Mouse (Mus musculus) forebrain, embryonic 12.5 days (tissue): ENCODE measurements around the gene Spock3. TPM values are rescaled to one million over a fixed set of nuclear protein-coding genes. Genes with fewer than 3 reads are reported as not detected.
"Not testable (repeated sequence)": the region's sequence is repeated elsewhere in the genome, so short reads cannot be mapped to it uniquely, and the experiment has no call there.

Experiments used
- ATAC-seq: fragments of 200-750 bp; cut with Nextera tagmentation; 2 replicates; pipeline ENCODE4 v1.8.0; 2017; ENCODE audit warnings: moderate TSS enrichment; ENCODE audit not compliant: low FRiP score
- H3K27ac ChIP-seq: fragments of 300-500 bp; sonication (generic); 2 replicates; pipeline ENCODE4 v1.5.1; 2016; ENCODE audit warnings: mild to moderate bottlenecking
- H3K27me3 ChIP-seq: fragments of 300-500 bp; sonication (generic); 2 replicates; pipeline ENCODE4 v1.6.1; 2016; ENCODE audit warnings: mild to moderate bottlenecking
- H3K36me3 ChIP-seq: fragments of 300-500 bp; sonication (generic); replicated peaks from 2 replicates; pipeline ENCODE4 v1.6.1; 2016; ENCODE audit warnings: mild to moderate bottlenecking
- H3K4me1 ChIP-seq: fragments of 300-500 bp; sonication (generic); 2 replicates; pipeline ENCODE4 v1.6.1; 2016
- H3K4me2 ChIP-seq: fragments of 300-500 bp; sonication (generic); 2 replicates; pipeline ENCODE4 v1.6.1; 2016; ENCODE audit warnings: mild to moderate bottlenecking, moderate library complexity
- H3K4me3 ChIP-seq: fragments of 300-500 bp; sonication (generic); replicated peaks from 2 replicates; pipeline ENCODE4 v1.5.1; 2016; ENCODE audit warnings: mild to moderate bottlenecking
- H3K9ac ChIP-seq: fragments of 300-500 bp; sonication (generic); 2 replicates; pipeline ENCODE4 v1.6.1; 2016; ENCODE audit warnings: mild to moderate bottlenecking
- H3K9me3 ChIP-seq: fragments of 300-500 bp; sonication (generic); 2 replicates; pipeline ENCODE4 v1.6.1; 2016
- WGBS: fragments of 180-500 bp; shearing (Covaris S2); methylation state at CpG from one replicate; pipeline ENCODE4 v1.1.7; 2016; 5-methylcytosine and 5-hydroxymethylcytosine counted together
- polyA plus RNA-seq: library from polyadenylated mRNA; unstranded; fragments of >200 nt; fragmentation: Nextera tagmentation; extraction: Ambion mirVana; gene quantifications from 2 replicates; pipeline ENCODE4 v1.2.1, GENCODE M21; 2016

Spock3 gene
- polyA plus RNA-seq = 8.7 and 9.0 TPM in 2 replicates

GRCm38 (mm10) chr8:62950709-62951108, at the start of gene Spock3:
Gene Spock3 (plus strand): TSS chr8:62951009.
- no peak for ATAC-seq
- Histone ChIP-seq H3K4me2 (peak within 1 kb of the TSS; percentile 92), H3K9ac (peak within 1 kb of the TSS; percentile 64), H3K27ac (no peak within 1 kb of the TSS; the same call in 1 of the 2 replicates), H3K4me1 (peaks cover 4% of the 10 kb centered on the region; the same call in 1 of the 2 replicates), H3K36me3 (no peaks in the 10 kb centered on the region), H3K9me3 (no peaks in the 10 kb centered on the region), H3K27me3 (no peaks in the 10 kb centered on the region), H3K4me3 (peak within 1 kb of the TSS; percentile 58)
- 39% methylated on average over 2 of the region's 2 CpGs for WGBS

GRCm38 (mm10) chr8:62951173-62952134, 645 bp downstream of the Spock3 start:
- Histone ChIP-seq H3K9me3 (no peaks in the 10 kb centered on the region), H3K27ac (no peak overlapping the region; the same call in 1 of the 2 replicates), H3K4me3 (peak overlapping the region; percentile 58), H3K9ac (peak overlapping the region; percentile 64), H3K4me2 (peak overlapping the region; percentile 92), H3K27me3 (no peaks in the 10 kb centered on the region), H3K4me1 (peaks cover 4% of the 10 kb centered on the region; the same call in 1 of the 2 replicates), H3K36me3 (no peaks in the 10 kb centered on the region)
- WGBS = under 1% methylated on average over 49 of the region's 50 CpGs
- ATAC-seq = peak; percentile 93

GRCm38 (mm10) chr8:62952481-62952880, 1.7 kb downstream of the Spock3 start:
- no peak overlapping the region for H3K9ac ChIP-seq
- WGBS = 8% methylated on average over 3 of the region's 3 CpGs
- peak; percentile 28; the same call in 1 of the 2 replicates for ATAC-seq

DNA sequence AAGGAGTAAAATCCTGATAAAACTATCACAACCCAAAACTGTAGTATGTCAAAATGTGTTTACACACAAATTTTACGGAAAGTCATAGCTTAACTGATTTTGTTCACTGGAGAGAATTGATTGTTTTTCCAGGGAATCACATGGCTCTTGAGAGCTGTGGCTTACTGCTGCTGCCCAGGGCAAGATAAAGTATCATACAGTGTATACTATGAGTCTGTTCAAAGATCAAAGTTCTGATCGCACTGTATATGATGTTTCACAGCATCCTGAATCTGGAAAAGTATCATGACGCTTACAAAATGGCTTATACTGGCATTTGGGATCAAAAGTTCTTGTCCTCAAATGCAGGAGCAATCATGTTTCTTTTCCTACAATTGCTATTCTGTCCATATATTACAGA, 11.8 kb downstream of the Spock3 start:
- Histone ChIP-seq H3K9ac (no peak overlapping the region), H3K4me1 (no peaks in the 10 kb centered on the region), H3K36me3 (no peaks in the 10 kb centered on the region), H3K27me3 (no peaks in the 10 kb centered on the region), H3K27ac (no peak overlapping the region), H3K4me2 (no peak overlapping the region), H3K9me3 (no peaks in the 10 kb centered on the region), H3K4me3 (no peak overlapping the region)
- 97% methylated on average over 3 of the region's 3 CpGs for WGBS
- no peak for ATAC-seq

More at GRCm38 (mm10) chr8:62952481-62952880, 1.7 kb downstream of the Spock3 start:
- H3K4me2 ChIP-seq = peak overlapping the region; percentile 92
- H3K9me3 ChIP-seq = no peaks in the 10 kb centered on the region
- no peak overlapping the region for H3K27ac ChIP-seq
- H3K27me3 ChIP-seq = no peaks in the 10 kb centered on the region
- H3K36me3 ChIP-seq = no peaks in the 10 kb centered on the region
- peaks cover 4% of the 10 kb centered on the region; the same call in 1 of the 2 replicates for H3K4me1 ChIP-seq
- H3K4me3 ChIP-seq = peak overlapping the region; percentile 58

GRCm38 (mm10) chr8:62969802-62970372, 19.1 kb downstream of the Spock3 start:
- H3K9me3 ChIP-seq = no peaks in the 10 kb centered on the region
- no peaks in the 10 kb centered on the region for H3K4me1 ChIP-seq
- WGBS = 66% methylated on average over 2 of the region's 2 CpGs
- no peak for ATAC-seq
- H3K4me3 ChIP-seq = no peak overlapping the region
- no peaks in the 10 kb centered on the region for H3K36me3 ChIP-seq
- no peaks in the 10 kb centered on the region for H3K27me3 ChIP-seq
- H3K4me2 ChIP-seq = no peak overlapping the region
- no peak overlapping the region for H3K9ac ChIP-seq
- no peak overlapping the region for H3K27ac ChIP-seq

DNA sequence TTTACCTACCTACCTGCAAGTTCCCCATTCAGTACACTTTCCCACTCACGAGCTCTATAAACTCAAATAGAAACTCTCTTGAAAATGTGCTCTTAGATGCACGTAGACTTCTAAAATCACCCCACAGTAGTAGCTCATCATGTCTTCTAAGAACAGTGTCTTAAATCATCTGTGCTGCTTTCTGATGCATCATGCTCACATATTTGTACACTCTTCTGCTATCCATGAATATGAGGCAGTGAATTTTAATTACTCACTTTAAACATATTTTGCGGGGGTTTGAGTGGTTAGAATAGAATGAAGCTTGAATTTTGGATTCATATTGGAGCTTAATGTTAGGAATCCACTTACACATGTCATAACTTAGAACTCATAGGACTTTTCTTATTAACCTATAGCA, 138.2 kb downstream of the Spock3 start:
- Histone ChIP-seq H3K4me1 (no peaks in the 10 kb centered on the region), H3K4me3 (no peak overlapping the region), H3K27ac (no peak overlapping the region), H3K4me2 (no peak overlapping the region), H3K27me3 (no peaks in the 10 kb centered on the region), H3K9me3 (no peaks in the 10 kb centered on the region), H3K9ac (no peak overlapping the region), H3K36me3 (no peaks in the 10 kb centered on the region)
- no peak for ATAC-seq
- 78% methylated on average over 3 of the region's 3 CpGs for WGBS

DNA sequence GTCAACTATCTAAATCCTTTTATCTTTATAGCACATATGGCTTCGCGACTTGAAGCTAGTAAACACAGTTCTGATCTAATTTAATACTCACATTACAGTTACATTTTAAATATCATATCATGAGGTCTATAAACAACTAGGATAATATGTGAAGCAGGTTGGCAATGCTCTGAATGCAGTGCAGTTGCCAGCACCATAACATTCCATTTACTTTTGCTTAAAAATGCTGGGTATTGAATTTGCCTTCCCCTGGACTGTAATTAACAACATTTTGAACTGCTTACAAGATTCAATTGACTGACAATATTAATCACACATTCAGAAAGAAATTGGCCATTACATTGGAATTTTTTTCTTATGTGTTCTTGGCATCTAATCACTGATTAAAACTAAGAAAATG, 147.4 kb downstream of the Spock3 start:
- Histone ChIP-seq H3K9me3 (no peaks in the 10 kb centered on the region), H3K36me3 (no peaks in the 10 kb centered on the region), H3K27me3 (no peaks in the 10 kb centered on the region), H3K4me3 (no peak overlapping the region), H3K9ac (no peak overlapping the region), H3K4me1 (no peaks in the 10 kb centered on the region), H3K27ac (no peak overlapping the region), H3K4me2 (no peak overlapping the region)
- 94% methylated on average over 2 of the region's 2 CpGs for WGBS
- ATAC-seq = no peak

GRCm38 (mm10) chr8:63109761-63110160, 159.0 kb downstream of the Spock3 start:
- Histone ChIP-seq H3K4me1 (no peaks in the 10 kb centered on the region), H3K4me3 (no peak overlapping the region), H3K36me3 (no peaks in the 10 kb centered on the region), H3K9me3 (no peaks in the 10 kb centered on the region), H3K9ac (no peak overlapping the region), H3K4me2 (no peak overlapping the region), H3K27me3 (no peaks in the 10 kb centered on the region), H3K27ac (no peak overlapping the region)
- no peak for ATAC-seq
- WGBS = 47% methylated on average over 1 of the region's 1 CpGs

DNA sequence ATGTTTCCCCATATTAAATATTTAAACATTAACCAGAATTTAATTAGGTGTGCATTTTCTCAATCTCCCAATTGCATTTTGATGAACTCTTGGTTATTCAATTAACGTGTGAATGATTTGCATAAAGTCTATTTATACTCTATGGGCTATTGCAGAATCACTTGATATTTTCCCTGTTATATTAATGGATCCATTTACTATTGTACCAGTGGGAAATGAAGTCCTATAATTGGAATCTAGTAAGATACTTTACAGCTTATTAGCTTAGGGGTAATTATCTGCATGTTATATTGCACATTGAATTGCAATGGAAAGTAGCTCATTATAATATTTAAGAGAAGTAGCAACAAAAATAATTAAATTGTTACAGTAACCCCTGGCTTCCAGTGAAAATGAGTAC, 162.1 kb downstream of the Spock3 start:
- 68% methylated on average over 1 of the region's 1 CpGs for WGBS

GRCm38 (mm10) chr8:63120508-63120907, 169.7 kb downstream of the Spock3 start:
- Histone ChIP-seq H3K27me3 (no peaks in the 10 kb centered on the region), H3K36me3 (no peaks in the 10 kb centered on the region), H3K4me2 (no peak overlapping the region), H3K4me1 (no peaks in the 10 kb centered on the region), H3K27ac (no peak overlapping the region), H3K9me3 (no peaks in the 10 kb centered on the region), H3K9ac (no peak overlapping the region), H3K4me3 (no peak overlapping the region)
- WGBS = 57% methylated on average over 2 of the region's 2 CpGs
- ATAC-seq = peak; percentile 39; the same call in 1 of the 2 replicates

More for the DNA sequence above, 162.1 kb downstream of the Spock3 start:
- Histone ChIP-seq H3K4me2 (no peak overlapping the region), H3K4me3 (no peak overlapping the region), H3K27me3 (no peaks in the 10 kb centered on the region), H3K4me1 (no peaks in the 10 kb centered on the region), H3K9ac (no peak overlapping the region), H3K9me3 (no peaks in the 10 kb centered on the region), H3K27ac (no peak overlapping the region), H3K36me3 (no peaks in the 10 kb centered on the region)
- ATAC-seq = no peak

DNA sequence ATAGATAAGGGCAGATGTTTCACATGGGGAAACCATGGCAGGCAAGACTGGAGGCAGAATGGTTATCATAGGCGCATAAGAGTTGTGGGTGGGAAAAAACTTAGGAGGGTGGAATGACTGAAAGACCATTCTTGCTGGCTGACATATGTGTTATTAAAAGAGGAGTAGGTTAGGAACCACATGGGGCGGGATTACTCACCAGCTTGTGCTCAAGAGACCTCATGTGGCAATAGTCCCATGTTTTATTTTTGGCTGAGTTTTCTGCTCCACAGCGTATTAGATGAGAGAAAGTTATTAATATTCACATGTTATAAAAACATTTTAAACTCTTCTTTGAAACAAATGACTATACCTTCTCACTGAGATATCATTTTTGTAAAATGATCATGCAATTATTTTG, 184.6 kb downstream of the Spock3 start:
- no peak for ATAC-seq
- Histone ChIP-seq H3K27me3 (no peaks in the 10 kb centered on the region), H3K27ac (no peak overlapping the region), H3K4me1 (no peaks in the 10 kb centered on the region), H3K9me3 (no peaks in the 10 kb centered on the region), H3K36me3 (no peaks in the 10 kb centered on the region), H3K4me3 (no peak overlapping the region), H3K4me2 (no peak overlapping the region), H3K9ac (no peak overlapping the region)
- WGBS = 89% methylated on average over 3 of the region's 3 CpGs

- 58% methylated on average over 2 of the region's 2 CpGs for WGBS
- H3K36me3 ChIP-seq, H3K27ac ChIP-seq, H3K4me3 ChIP-seq, H3K9ac ChIP-seq, H3K9me3 ChIP-seq, H3K4me2 ChIP-seq, ATAC-seq, H3K27me3 ChIP-seq, H3K4me1 ChIP-seq: not testable (repeated sequence)
Measured at GRCm38 (mm10) chr8:63163861-63164260, 213.1 kb downstream of the Spock3 start.
